Mouse (Mus musculus): ENCODE data around the gene Nav2.

DNA sequence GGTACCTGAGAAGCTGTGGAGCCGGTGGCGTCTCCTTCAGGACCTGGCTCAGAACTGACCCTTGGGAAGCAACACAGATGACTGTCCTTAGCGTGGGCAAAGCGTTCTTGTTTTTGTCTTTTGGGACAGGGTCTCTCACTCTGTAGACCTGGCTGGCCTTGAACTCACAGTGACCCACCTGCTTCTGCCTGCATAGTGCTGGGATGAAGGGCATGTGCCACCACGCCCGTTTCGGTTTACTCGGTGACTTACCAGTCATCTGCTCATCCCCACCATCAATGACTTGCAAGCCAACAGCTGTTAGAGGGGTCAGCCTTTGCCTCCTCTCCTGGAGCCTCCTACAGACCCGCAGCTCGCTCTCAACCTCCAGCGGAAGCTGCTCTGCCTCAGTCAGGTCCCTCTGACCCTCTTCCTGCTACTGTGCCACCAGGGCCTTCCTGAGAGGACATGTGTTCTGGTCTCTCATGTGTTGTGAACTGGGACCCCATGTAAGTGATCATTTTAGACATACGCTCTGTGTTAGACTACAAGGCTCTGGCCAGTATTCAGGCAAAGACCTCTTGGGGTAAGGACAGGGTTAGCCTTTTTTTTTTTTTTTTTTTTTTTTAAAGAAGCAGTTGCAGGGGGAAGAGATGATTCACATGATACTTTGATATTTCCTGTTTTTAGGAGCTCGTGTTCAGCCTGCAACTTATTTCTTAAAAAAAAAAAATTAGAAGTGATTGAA, 342.2 kb downstream of the Nav2 start:
- TF ChIP-seq POLR2A (IDR thresholded peaks at IDR 0.05; ENCODE audit: insufficient read depth, low read depth, low read length) (no peak), CTCF (IDR thresholded peaks at IDR 0.05) (no peak), EP300 (IDR thresholded peaks at IDR 0.05; ENCODE audit: insufficient read depth, low read depth, low read length) (no peak)

Data from heart, adult 2 months (tissue).